Mouse (Mus musculus) C2C12 (cell line): Measurements from ENCODE around the gene Pdhx.

Experiments used
- CTCF ChIP-seq: IDR thresholded peaks from one replicate; pipeline ENCODE4 v1.5.1; 2011; ENCODE audit not compliant: control insufficient read depth, insufficient read depth, insufficient read length
- MAX ChIP-seq: IDR thresholded peaks from one replicate; pipeline ENCODE4 v1.6.1; 2011; ENCODE audit warnings: mild to moderate bottlenecking, control low read depth
- MYOD1 ChIP-seq: IDR thresholded peaks from one replicate; pipeline ENCODE4 v1.6.1; 2011; ENCODE audit warnings: low read depth; ENCODE audit not compliant: control insufficient read depth, insufficient read length
- USF1 ChIP-seq: IDR thresholded peaks from one replicate; pipeline ENCODE4 v1.6.1; 2011; ENCODE audit warnings: low read depth, mild to moderate bottlenecking, control low read depth, moderate library complexity

DNA sequence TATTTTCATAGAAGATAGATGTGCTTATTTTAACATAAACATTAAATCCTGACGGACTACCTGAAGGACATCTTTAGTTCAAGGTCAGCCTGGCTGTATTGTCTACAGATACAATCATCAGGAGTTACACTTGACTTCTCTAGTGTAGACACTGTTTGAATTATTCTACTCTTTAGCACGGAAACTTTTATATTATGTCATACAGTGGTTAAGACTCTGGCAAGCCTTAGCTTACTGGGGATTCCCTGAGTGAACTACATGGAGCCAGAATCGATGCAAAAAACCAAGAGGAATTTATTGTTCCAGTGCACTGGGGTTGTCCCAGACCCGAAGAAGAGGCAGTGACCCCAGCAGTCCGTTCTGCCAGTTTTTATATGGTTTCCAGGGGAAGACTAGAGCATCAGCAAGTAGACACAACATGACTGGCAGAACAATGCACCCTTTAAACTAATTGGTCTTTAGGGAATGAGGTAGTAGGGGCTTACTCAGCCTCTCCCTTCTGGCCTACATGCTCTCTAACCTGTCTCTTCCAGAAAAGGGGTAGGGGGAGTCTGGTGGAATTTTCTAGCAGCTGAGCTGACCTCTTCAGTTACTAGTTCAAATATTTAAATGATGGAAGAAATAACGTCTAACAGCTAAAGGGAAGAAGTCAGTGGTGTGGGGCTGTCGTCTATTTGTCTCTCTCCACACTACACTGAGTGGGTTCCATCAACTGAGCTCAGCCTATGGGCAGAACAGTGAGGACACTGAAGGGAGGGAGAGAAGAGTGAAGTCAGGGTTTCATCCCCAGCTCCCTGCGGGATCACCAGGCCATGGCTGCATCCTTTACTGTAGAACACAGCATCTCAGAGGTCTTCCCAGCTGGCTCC lies 6.4 kb downstream of the Pdhx start:
- no peak for TF ChIP-seq CTCF
- no peak for TF ChIP-seq MAX
- TF ChIP-seq USF1, result no peak
- no peak for TF ChIP-seq MYOD1
